Mouse (Mus musculus) limb, embryonic 11.5 days (tissue): Measurements from ENCODE around the gene St3gal6. TPM values are rescaled to one million over a fixed set of nuclear protein-coding genes. Genes with fewer than 3 reads are reported as not detected.

Experiments used
- ATAC-seq: fragments of 200-750 bp; cut with Nextera tagmentation; 2 replicates; pipeline ENCODE4 v1.8.0; 2017; ENCODE audit warnings: low read depth; ENCODE audit not compliant: insufficient number of reproducible peaks, low FRiP score, low TSS enrichment
- DNase-seq: peaks from one replicate; pipeline ENCODE4 v3.0.0-alpha.2; 2015; ENCODE audit warnings: low spot score
- H3K27ac ChIP-seq: fragments of 300-500 bp; sonication (generic); replicated peaks from 2 replicates; pipeline ENCODE4 v1.5.1; 2014; ENCODE audit warnings: low read depth, mild to moderate bottlenecking, low read length
- H3K27me3 ChIP-seq: fragments of 300-500 bp; sonication (generic); 2 replicates; pipeline ENCODE4 v1.6.1; 2014; ENCODE audit warnings: mild to moderate bottlenecking, low read length, mixed read lengths; ENCODE audit not compliant: control insufficient read depth, insufficient read depth
- H3K36me3 ChIP-seq: fragments of 300-500 bp; sonication (generic); 2 replicates; pipeline ENCODE4 v1.6.1; 2014; ENCODE audit warnings: mild to moderate bottlenecking, low read length, moderate library complexity, mixed read lengths; ENCODE audit not compliant: control insufficient read depth, insufficient read depth
- H3K4me1 ChIP-seq: fragments of 300-500 bp; sonication (generic); 2 replicates; pipeline ENCODE4 v1.6.1; 2014; ENCODE audit warnings: low read length, mixed read lengths; ENCODE audit not compliant: control insufficient read depth, insufficient read depth
- H3K4me2 ChIP-seq: fragments of 300-500 bp; sonication (generic); 2 replicates; pipeline ENCODE4 v1.6.1; 2014; ENCODE audit warnings: low read depth, mild to moderate bottlenecking, moderate library complexity; ENCODE audit not compliant: severe bottlenecking
- H3K4me3 ChIP-seq: fragments of 300-500 bp; sonication (generic); 2 replicates; pipeline ENCODE4 v1.5.1; 2014; ENCODE audit warnings: low read depth, low read length
- H3K9ac ChIP-seq: fragments of 300-500 bp; sonication (generic); 2 replicates; pipeline ENCODE4 v1.6.1; 2014; ENCODE audit warnings: mild to moderate bottlenecking, low read length
- H3K9me3 ChIP-seq: fragments of 300-500 bp; sonication (generic); 2 replicates; pipeline ENCODE4 v1.6.1; 2016; ENCODE audit warnings: low read length; ENCODE audit not compliant: control insufficient read depth
- WGBS: fragments of 180-500 bp; shearing (Covaris S2); extraction: QIAGEN DNeasy Blood & Tissue Kit; methylation state at CpG from one replicate; pipeline ENCODE4 v1.1.7; 2014; 5-methylcytosine and 5-hydroxymethylcytosine counted together
- polyA plus RNA-seq: library from polyadenylated mRNA; unstranded; fragments of >200 nt; fragmentation: Nextera tagmentation; extraction: Ambion mirVana; gene quantifications from 2 replicates; pipeline ENCODE4 v1.2.1, GENCODE M21; 2014

The St3gal6 gene
- polyA plus RNA-seq, 1 experiment from 2014 or later, result 14.0 TPM

GRCm38 (mm10) chr16:58539011-58539410, 15.0 kb upstream of the St3gal6 start:
- Histone ChIP-seq H3K4me1 (no peaks in the 10 kb centered on the region), H3K4me2 (no peak overlapping the region), H3K27ac (no peak overlapping the region), H3K4me3 (no peak overlapping the region), H3K36me3 (no peaks in the 10 kb centered on the region), H3K9ac (no peak overlapping the region), H3K27me3 (no peaks in the 10 kb centered on the region), H3K9me3 (no peaks in the 10 kb centered on the region)
- ATAC-seq (no peak), DNase-seq (no peak)
- 25% methylated on average over 2 of the region's 2 CpGs for WGBS

GRCm38 (mm10) chr16:58536076-58536475, 12.0 kb upstream of the St3gal6 start:
- no peak for DNase-seq
- ATAC-seq, result no peak
- H3K36me3 ChIP-seq, result no peaks in the 10 kb centered on the region
- no peak overlapping the region for H3K27ac ChIP-seq
- H3K27me3 ChIP-seq, result no peaks in the 10 kb centered on the region
- no peaks in the 10 kb centered on the region for H3K4me1 ChIP-seq
- 98% methylated on average over 2 of the region's 2 CpGs for WGBS
- H3K4me2 ChIP-seq, result no peak overlapping the region
- H3K9me3 ChIP-seq, result no peaks in the 10 kb centered on the region
- no peak overlapping the region for H3K4me3 ChIP-seq
- no peak overlapping the region for H3K9ac ChIP-seq

- 76% methylated on average over 5 of the region's 5 CpGs for WGBS
- no peaks in the 10 kb centered on the region for H3K9me3 ChIP-seq
- no peak overlapping the region for H3K9ac ChIP-seq
- DNase-seq, result no peak
- H3K4me2 ChIP-seq, result no peak overlapping the region
- H3K36me3 ChIP-seq, result no peaks in the 10 kb centered on the region
- no peak overlapping the region for H3K4me3 ChIP-seq
- no peak overlapping the region for H3K27ac ChIP-seq
- no peak for ATAC-seq
- no peaks in the 10 kb centered on the region for H3K27me3 ChIP-seq
- no peaks in the 10 kb centered on the region for H3K4me1 ChIP-seq
Observed at GRCm38 (mm10) chr16:58535236-58535635, 11.2 kb upstream of the St3gal6 start.

GRCm38 (mm10) chr16:58534245-58535142, 10.5 kb upstream of the St3gal6 start:
- no peak overlapping the region for H3K4me2 ChIP-seq
- H3K4me3 ChIP-seq, result no peak overlapping the region
- no peaks in the 10 kb centered on the region for H3K36me3 ChIP-seq
- no peak overlapping the region for H3K27ac ChIP-seq
- WGBS, result 83% methylated on average over 7 of the region's 7 CpGs
- no peaks in the 10 kb centered on the region for H3K4me1 ChIP-seq
- H3K9ac ChIP-seq, result no peak overlapping the region
- ATAC-seq, result no peak
- H3K27me3 ChIP-seq, result no peaks in the 10 kb centered on the region
- H3K9me3 ChIP-seq, result no peaks in the 10 kb centered on the region
- DNase-seq, result no peak

- no peaks in the 10 kb centered on the region for H3K27me3 ChIP-seq
- H3K9me3 ChIP-seq, result no peaks in the 10 kb centered on the region
- ATAC-seq, result no peak
- H3K4me1 ChIP-seq, result no peaks in the 10 kb centered on the region
- DNase-seq, result no peak
- H3K4me3 ChIP-seq, result no peak overlapping the region
- no peaks in the 10 kb centered on the region for H3K36me3 ChIP-seq
- H3K4me2 ChIP-seq, result no peak overlapping the region
- H3K9ac ChIP-seq, result no peak overlapping the region
- H3K27ac ChIP-seq, result no peak overlapping the region
- 58% methylated on average over 5 of the region's 5 CpGs for WGBS
Observed at GRCm38 (mm10) chr16:58533742-58534141, 9.7 kb upstream of the St3gal6 start.

- Histone ChIP-seq H3K4me2 (no peak overlapping the region), H3K9me3 (no peaks in the 10 kb centered on the region), H3K36me3 (no peaks in the 10 kb centered on the region), H3K27ac (no peak overlapping the region), H3K27me3 (no peaks in the 10 kb centered on the region), H3K9ac (no peak overlapping the region), H3K4me3 (no peak overlapping the region), H3K4me1 (no peaks in the 10 kb centered on the region)
- 95% methylated on average over 2 of the region's 2 CpGs for WGBS
- DNase-seq (no peak), ATAC-seq (no peak)
Observed at GRCm38 (mm10) chr16:58533254-58533653, 9.2 kb upstream of the St3gal6 start.

- ATAC-seq, result no peak; the same call in 1 of the 2 replicates
Observed at GRCm38 (mm10) chr16:58532511-58532910, 8.5 kb upstream of the St3gal6 start.

GRCm38 (mm10) chr16:58527817-58528216, 3.8 kb upstream of the St3gal6 start:
- no peaks in the 10 kb centered on the region for H3K4me1 ChIP-seq
- ATAC-seq, result no peak
- no peaks in the 10 kb centered on the region for H3K36me3 ChIP-seq
- H3K9me3 ChIP-seq, result peaks cover 2% of the 10 kb centered on the region; the same call in 1 of the 2 replicates
- H3K9ac ChIP-seq, result no peak overlapping the region
- DNase-seq, result no peak
- H3K4me3 ChIP-seq, result no peak overlapping the region
- H3K4me2 ChIP-seq, result no peak overlapping the region
- 60% methylated on average over 5 of the region's 5 CpGs for WGBS
- H3K27ac ChIP-seq, result no peak overlapping the region
- no peaks in the 10 kb centered on the region for H3K27me3 ChIP-seq

More at GRCm38 (mm10) chr16:58532511-58532910, 8.5 kb upstream of the St3gal6 start:
- no peak for DNase-seq
- Histone ChIP-seq H3K9ac (no peak overlapping the region), H3K27ac (no peak overlapping the region), H3K4me2 (no peak overlapping the region), H3K36me3 (no peaks in the 10 kb centered on the region), H3K9me3 (no peaks in the 10 kb centered on the region), H3K4me1 (no peaks in the 10 kb centered on the region), H3K4me3 (no peak overlapping the region), H3K27me3 (no peaks in the 10 kb centered on the region)
- 44% methylated on average over 3 of the region's 3 CpGs for WGBS
